Comparison of ENCODE assay signal across 25 mouse cellular contexts in genomic region chrX:163981092-163981491, GRCm38 (mm10). TPM values are rescaled to one million over a fixed set of nuclear protein-coding genes. Genes with fewer than 3 reads are reported as not detected.
DNase-seq lines count a peak whose midpoint lies in the region; ATAC-seq lines count a peak whose summit lies in the region.
"Had no signal": no experiment of that assay in that cellular context is flagged by ENCODE, and none has a peak within 500 bp of the region (broad histone marks: within the 10 kb centered on the region; RNA-seq: fewer than 3 reads in every experiment).

No protein-coding gene starts in this region.

- H3K27me3 ChIP-seq in limb, embryonic 12.5 days = peaks cover 18% of the 10 kb centered on the region
- peaks cover 70% of the 10 kb centered on the region for H3K27me3 ChIP-seq in limb, embryonic 10.5 days (ENCODE audit: low read depth, poor library complexity, severe bottlenecking)
- H3K27me3 ChIP-seq: embryonic facial prominence, embryonic 12.5 days; embryonic facial prominence, embryonic 15.5 days; forebrain, embryonic 15.5 days; hindbrain, embryonic 15.5 days had no signal

- no peak overlapping the region for H3K9ac ChIP-seq in limb, embryonic 12.5 days (replicated peaks)
- H3K9ac ChIP-seq: embryonic facial prominence, embryonic 12.5 days; embryonic facial prominence, embryonic 15.5 days; forebrain, embryonic 12.5 days; forebrain, embryonic 15.5 days; heart, embryonic 13.5 days; hindbrain, embryonic 12.5 days; hindbrain, embryonic 15.5 days had no signal

- no peaks in the 10 kb centered on the region for H3K36me3 ChIP-seq in limb, embryonic 12.5 days
- H3K36me3 ChIP-seq in limb, embryonic 10.5 days = no peaks in the 10 kb centered on the region
- H3K36me3 ChIP-seq: embryonic facial prominence, embryonic 12.5 days; embryonic facial prominence, embryonic 15.5 days; forebrain, embryonic 12.5 days; forebrain, embryonic 15.5 days; heart, embryonic 10.5 days; heart, embryonic 13.5 days; hindbrain, embryonic 12.5 days; hindbrain, embryonic 15.5 days had no signal

- WGBS in limb, embryonic 12.5 days = 95% methylated on average over 1 of the region's 1 CpGs
- 100% methylated on average over 1 of the region's 1 CpGs for WGBS in limb, embryonic 10.5 days

- ATAC-seq in limb, embryonic 12.5 days (ENCODE audit: insufficient number of reproducible peaks, insufficient read depth, low FRiP score, low TSS enrichment, low read depth) = no peak
- ATAC-seq in granulocyte monocyte progenitor cell, adult 5-6 weeks (replicated peaks; ENCODE audit: poor library complexity, severe bottlenecking) = peak; percentile 96
- peak; percentile 95 for ATAC-seq in megakaryocyte progenitor cell, adult 5-6 weeks (replicated peaks; ENCODE audit: poor library complexity)
- ATAC-seq: forebrain, embryonic 15.5 days; intestine, postnatal 0 days had no signal

- H3K27ac ChIP-seq in limb, embryonic 12.5 days = peak overlapping the region; percentile 50; the same call in 1 of the 2 replicates
- no peak overlapping the region for H3K27ac ChIP-seq in limb, embryonic 10.5 days
- H3K27ac ChIP-seq: embryonic facial prominence, embryonic 12.5 days; embryonic facial prominence, embryonic 15.5 days; forebrain, embryonic 12.5 days; forebrain, embryonic 15.5 days; heart, embryonic 10.5 days; heart, embryonic 13.5 days; hindbrain, embryonic 12.5 days; hindbrain, embryonic 15.5 days had no signal

- DNase-seq in limb, embryonic 10.5 days (ENCODE audit: low spot score) = no peak
- no peak for DNase-seq in urinary bladder, postnatal 10 days (ENCODE audit: low spot score)
- no peak for DNase-seq in testis, postnatal 14 days (ENCODE audit: low spot score)
- DNase-seq: adrenal gland, adult 8-10 months; adrenal gland, postnatal 25 days; cerebellum, adult 18-20 months; cerebellum, adult 9-10 months; cerebellum, postnatal 14 days; gastrocnemius, postnatal 10 days; gastrocnemius, postnatal 36 days; heart, adult 18-20 months; heart, postnatal 14 days; heart, postnatal 4 days had no signal

- no peak overlapping the region for H3K4me3 ChIP-seq in limb, embryonic 12.5 days (replicated peaks)
- no peak overlapping the region for H3K4me3 ChIP-seq in limb, embryonic 10.5 days
- H3K4me3 ChIP-seq: embryonic facial prominence, embryonic 12.5 days; embryonic facial prominence, embryonic 15.5 days; forebrain, embryonic 12.5 days; forebrain, embryonic 15.5 days; heart, embryonic 10.5 days; heart, embryonic 13.5 days; hindbrain, embryonic 12.5 days; hindbrain, embryonic 15.5 days had no signal

- H3K4me1 ChIP-seq in limb, embryonic 12.5 days (replicated peaks) = no peaks in the 10 kb centered on the region
- H3K4me1 ChIP-seq in limb, embryonic 10.5 days = no peaks in the 10 kb centered on the region
- H3K4me1 ChIP-seq: embryonic facial prominence, embryonic 12.5 days; embryonic facial prominence, embryonic 15.5 days; forebrain, embryonic 12.5 days; forebrain, embryonic 15.5 days; heart, embryonic 10.5 days; heart, embryonic 13.5 days; hindbrain, embryonic 12.5 days; hindbrain, embryonic 15.5 days had no signal

- H3K9me3 ChIP-seq in limb, embryonic 12.5 days = no peaks in the 10 kb centered on the region
- no peaks in the 10 kb centered on the region for H3K9me3 ChIP-seq in limb, embryonic 10.5 days (replicated peaks)
- H3K9me3 ChIP-seq: embryonic facial prominence, embryonic 12.5 days; embryonic facial prominence, embryonic 15.5 days; forebrain, embryonic 12.5 days; forebrain, embryonic 15.5 days; heart, embryonic 10.5 days; heart, embryonic 13.5 days; hindbrain, embryonic 12.5 days; hindbrain, embryonic 15.5 days had no signal

- H3K4me2 ChIP-seq in limb, embryonic 12.5 days = no peak overlapping the region
- H3K4me2 ChIP-seq: embryonic facial prominence, embryonic 12.5 days; embryonic facial prominence, embryonic 15.5 days; forebrain, embryonic 12.5 days; forebrain, embryonic 15.5 days; heart, embryonic 13.5 days; hindbrain, embryonic 12.5 days; hindbrain, embryonic 15.5 days had no signal

RNA-seq across cellular contexts. Expression of gene Zrsr2, which starts 22.6 kb away (rescaled TPM):
- 85.8 and 94.1 TPM in 2 replicates for polyA plus RNA-seq in limb, embryonic 12.5 days (2016; fragmentation: Nextera tagmentation; extraction: Ambion mirVana)
- polyA plus RNA-seq in limb, embryonic 10.5 days (2016; fragmentation: Nextera tagmentation; extraction: Ambion mirVana) = 68.1 and 70.2 TPM in 2 replicates
- total RNA-seq in granulocyte monocyte progenitor cell, adult 5-6 weeks (2014; fragmentation: Nextera tagmentation) = 28.7 and 44.5 TPM in 2 replicates
- 42.5 and 65.0 TPM in 2 replicates for total RNA-seq in granulocyte monocyte progenitor cell, adult 5-6 weeks (2017)
- total RNA-seq in megakaryocyte progenitor cell, adult 5-6 weeks (2015) = 28.1 and 31.8 TPM in 2 replicates
- 35.2 and 76.8 TPM in 2 replicates for total RNA-seq in megakaryocyte progenitor cell, adult 5-6 weeks (2017)

RNA-seq across cellular contexts. Expression of gene Car5b, which starts 46.7 kb away (rescaled TPM):
- polyA plus RNA-seq in limb, embryonic 12.5 days (2016; fragmentation: Nextera tagmentation; extraction: Ambion mirVana) = 0.86 and 1.2 TPM in 2 replicates
- 0.19 and 0.34 TPM in 2 replicates for polyA plus RNA-seq in limb, embryonic 10.5 days (2016; fragmentation: Nextera tagmentation; extraction: Ambion mirVana)
- total RNA-seq in granulocyte monocyte progenitor cell, adult 5-6 weeks (2014; fragmentation: Nextera tagmentation) = not detected in 2 replicates
- total RNA-seq in granulocyte monocyte progenitor cell, adult 5-6 weeks (2017) = 0.43 TPM in 1 of 2 replicates, not detected in the other
- total RNA-seq in megakaryocyte progenitor cell, adult 5-6 weeks (2015) = 0.30 TPM in 1 of 2 replicates, not detected in the other
- total RNA-seq in megakaryocyte progenitor cell, adult 5-6 weeks (2017) = 0.21 and 0.24 TPM in 2 replicates
